Mouse (Mus musculus) midbrain, postnatal 0 days (tissue): ENCODE data around the gene Sema5a. TPM values are rescaled to one million over a fixed set of nuclear protein-coding genes. Genes with fewer than 3 reads are reported as not detected.

Experiments
- ATAC-seq: fragments of 200-750 bp; cut with Nextera tagmentation; 2 replicates; pipeline ENCODE4 v1.8.0; 2017; ENCODE audit warnings: moderate number of reproducible peaks, mild to moderate bottlenecking, moderate TSS enrichment, moderate library complexity; ENCODE audit not compliant: low FRiP score
- DNase-seq: peaks from one replicate; pipeline ENCODE4 v3.0.0-alpha.2; 2015; ENCODE audit warnings: low spot score
- H3K27ac ChIP-seq: fragments of 300-500 bp; sonication (generic); 2 replicates; pipeline ENCODE4 v1.5.1; 2014; ENCODE audit warnings: low read depth, mild to moderate bottlenecking, low read length, mixed read lengths
- H3K27me3 ChIP-seq: fragments of 300-500 bp; sonication (generic); 2 replicates; pipeline ENCODE4 v1.6.1; 2014; ENCODE audit warnings: low read length, control low read depth, mixed read lengths; ENCODE audit not compliant: insufficient read depth
- H3K36me3 ChIP-seq: fragments of 300-500 bp; sonication (generic); 2 replicates; pipeline ENCODE4 v1.6.1; 2014; ENCODE audit warnings: low read length, control low read depth, mixed read lengths; ENCODE audit not compliant: insufficient read depth
- H3K4me1 ChIP-seq: fragments of 300-500 bp; sonication (generic); 2 replicates; pipeline ENCODE4 v1.6.1; 2014; ENCODE audit warnings: mild to moderate bottlenecking, control low read depth, antibody characterized with exemption, low read length, mixed read lengths; ENCODE audit not compliant: insufficient read depth
- H3K4me2 ChIP-seq: fragments of 300-500 bp; sonication (generic); 2 replicates; pipeline ENCODE4 v1.6.1; 2014; ENCODE audit warnings: low read depth, mild to moderate bottlenecking, low read length, mixed read lengths; ENCODE audit not compliant: poor library complexity, severe bottlenecking
- H3K4me3 ChIP-seq: fragments of 300-500 bp; sonication (generic); 2 replicates; pipeline ENCODE4 v1.5.1; 2014; ENCODE audit warnings: low read depth, mild to moderate bottlenecking, low read length, moderate library complexity
- H3K9ac ChIP-seq: fragments of 300-500 bp; sonication (generic); replicated peaks from 2 replicates; pipeline ENCODE4 v1.6.1; 2014; ENCODE audit warnings: mild to moderate bottlenecking, low read length, moderate library complexity, mixed read lengths; ENCODE audit not compliant: poor library complexity, severe bottlenecking
- H3K9me3 ChIP-seq: fragments of 300-500 bp; sonication (generic); 2 replicates; pipeline ENCODE4 v1.6.1; 2016; ENCODE audit warnings: low read length, control low read depth
- CTCF ChIP-seq: IDR thresholded peaks from 2 replicates; pipeline ENCODE4 v1.5.1; 2016; ENCODE audit warnings: antibody characterized with exemption, mild to moderate bottlenecking
- WGBS: fragments of 180-500 bp; shearing (Covaris S2); extraction: QIAGEN DNeasy Blood & Tissue Kit; methylation state at CpG from one replicate; pipeline ENCODE4 v1.1.7; 2014; 5-methylcytosine and 5-hydroxymethylcytosine counted together
- polyA plus RNA-seq: library from polyadenylated mRNA; unstranded; fragments of >200 nt; fragmentation: Nextera tagmentation; extraction: Ambion mirVana; gene quantifications from 2 replicates; pipeline ENCODE4 v1.2.1, GENCODE M21; 2015
- total RNA-seq: library from RNA; depleted of rRNA; stranded (reverse); fragments of >200 nt; gene quantifications from 2 replicates; pipeline ENCODE4 v1.2.3, GENCODE M21; 2014

The Sema5a gene
- total and polyA plus RNA-seq, 2 experiments from 2014 or later = 5.8 to 26.5 TPM

DNA sequence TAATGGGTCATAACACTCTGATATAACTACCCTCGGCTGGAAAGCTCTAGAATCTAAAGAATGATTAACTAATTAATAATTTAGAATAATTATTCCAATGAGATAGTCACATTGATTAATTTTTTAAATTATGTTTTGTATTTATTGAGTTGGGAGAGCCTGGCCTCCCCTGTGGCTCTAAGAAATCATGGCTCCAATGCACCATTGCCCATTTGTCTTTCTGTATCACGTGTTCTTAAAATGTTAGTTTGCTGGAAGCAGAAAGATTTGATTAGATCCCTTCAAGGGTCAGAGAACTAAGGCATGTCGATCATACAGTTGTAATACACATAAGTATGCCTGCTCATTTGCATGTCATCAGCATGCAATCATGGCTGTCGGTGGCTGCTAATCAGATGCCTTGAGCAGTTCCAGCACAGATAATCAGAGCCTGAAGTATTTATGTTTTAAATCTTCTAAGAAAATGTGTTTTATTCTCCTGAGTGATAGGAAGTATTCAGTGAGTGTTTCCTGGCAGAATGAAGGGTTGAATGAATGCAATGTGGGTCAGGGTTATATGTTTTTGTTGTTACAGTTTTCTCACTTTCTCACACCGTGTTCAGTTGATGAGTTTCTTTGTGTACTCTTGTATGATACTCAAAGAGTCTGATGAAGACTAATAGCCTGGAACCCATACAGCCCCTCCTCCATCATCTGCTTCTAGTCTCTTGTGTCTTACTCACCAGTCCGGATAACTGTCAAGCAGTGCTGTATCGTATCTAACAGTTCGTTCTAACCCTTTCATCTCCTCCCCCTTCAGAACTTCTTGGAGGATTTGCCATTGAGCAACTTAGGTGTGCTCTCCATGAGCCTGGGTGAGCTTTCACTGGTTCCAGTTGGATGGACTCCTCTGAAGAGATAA, 240.7 kb downstream of the Sema5a start:
- no peaks in the 10 kb centered on the region for H3K9me3 ChIP-seq
- 0 out of 2 replicates have a peak, but pooled peaks have one; percentile 32 for ATAC-seq
- H3K27ac ChIP-seq = no peak overlapping the region
- DNase-seq = no peak
- 63% methylated on average over 8 of the region's 8 CpGs for WGBS
- H3K9ac ChIP-seq = no peak overlapping the region
- no peaks in the 10 kb centered on the region for H3K36me3 ChIP-seq
- no peaks in the 10 kb centered on the region for H3K4me1 ChIP-seq
- no peak for TF ChIP-seq CTCF
- H3K27me3 ChIP-seq = no peaks in the 10 kb centered on the region
- H3K4me2 ChIP-seq = no peak overlapping the region
- H3K4me3 ChIP-seq = no peak overlapping the region

GRCm38 (mm10) chr15:32487968-32488367, 243.4 kb downstream of the Sema5a start:
- Histone ChIP-seq H3K27me3 (no peaks in the 10 kb centered on the region), H3K4me3 (no peak overlapping the region), H3K9me3 (no peaks in the 10 kb centered on the region), H3K36me3 (no peaks in the 10 kb centered on the region), H3K4me1 (no peaks in the 10 kb centered on the region), H3K4me2 (no peak overlapping the region), H3K27ac (no peak overlapping the region), H3K9ac (no peak overlapping the region)
- DNase-seq (no peak), ATAC-seq (no peak)
- 66% methylated on average over 1 of the region's 1 CpGs for WGBS
- no peak for TF ChIP-seq CTCF

DNA sequence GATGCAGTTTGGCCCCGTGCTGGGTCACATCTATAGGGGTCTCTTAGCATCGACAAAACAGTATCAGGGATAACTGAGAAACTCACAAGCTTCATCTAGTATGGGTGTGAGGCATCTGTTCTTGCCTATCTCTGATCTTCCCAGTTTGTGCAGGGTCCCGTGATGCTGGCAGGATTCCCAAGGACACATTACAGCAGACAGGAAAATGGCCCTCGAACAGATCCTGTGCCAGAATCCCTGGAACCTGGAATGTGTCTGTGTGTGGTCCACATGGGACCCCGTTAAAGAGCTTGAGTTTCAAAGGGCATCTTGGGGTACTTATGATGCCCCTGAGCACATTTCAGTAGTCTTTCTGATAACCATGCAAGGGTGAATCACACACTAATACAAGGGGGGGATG, 249.6 kb downstream of the Sema5a start:
- H3K27ac ChIP-seq = no peak overlapping the region
- ATAC-seq = no peak
- H3K36me3 ChIP-seq = no peaks in the 10 kb centered on the region
- H3K9me3 ChIP-seq = no peaks in the 10 kb centered on the region
- no peak for DNase-seq
- no peak overlapping the region for H3K4me3 ChIP-seq
- H3K27me3 ChIP-seq = no peaks in the 10 kb centered on the region
- no peak overlapping the region for H3K9ac ChIP-seq
- 83% methylated on average over 5 of the region's 5 CpGs for WGBS
- no peak for TF ChIP-seq CTCF
- no peaks in the 10 kb centered on the region for H3K4me1 ChIP-seq
- H3K4me2 ChIP-seq = no peak overlapping the region

DNA sequence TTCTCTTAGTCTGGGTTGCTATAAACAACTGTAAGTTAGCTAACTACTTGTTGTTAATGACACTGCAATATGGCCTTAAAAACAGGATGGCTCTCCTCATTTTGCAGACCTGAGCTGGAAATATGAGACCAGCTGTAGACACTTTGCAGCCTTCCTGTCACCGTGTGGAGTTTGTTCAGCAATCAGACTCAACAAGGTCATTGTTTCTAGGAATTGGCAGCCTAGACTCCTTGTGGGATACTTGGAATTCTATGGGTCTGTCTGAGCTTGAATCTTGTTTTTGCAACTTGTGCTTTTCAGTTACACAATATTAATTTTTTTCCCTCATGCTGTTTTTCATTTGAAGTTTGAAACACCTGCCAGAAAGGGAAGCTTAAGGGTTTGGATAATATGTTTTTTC, 250.3 kb downstream of the Sema5a start:
- 70% methylated on average over 1 of the region's 1 CpGs for WGBS
- Histone ChIP-seq H3K36me3 (no peaks in the 10 kb centered on the region), H3K27me3 (no peaks in the 10 kb centered on the region), H3K9ac (no peak overlapping the region), H3K9me3 (no peaks in the 10 kb centered on the region), H3K27ac (no peak overlapping the region), H3K4me2 (no peak overlapping the region), H3K4me3 (no peak overlapping the region), H3K4me1 (no peaks in the 10 kb centered on the region)
- no peak for TF ChIP-seq CTCF
- ATAC-seq = no peak
- no peak for DNase-seq

- ATAC-seq (no peak), DNase-seq (no peak)
- TF ChIP-seq CTCF = no peak
- Histone ChIP-seq H3K4me1 (no peaks in the 10 kb centered on the region), H3K9me3 (no peaks in the 10 kb centered on the region), H3K27me3 (no peaks in the 10 kb centered on the region), H3K36me3 (no peaks in the 10 kb centered on the region), H3K9ac (no peak overlapping the region), H3K27ac (no peak overlapping the region), H3K4me3 (no peak overlapping the region), H3K4me2 (no peak overlapping the region)
- WGBS = 73% methylated on average over 4 of the region's 4 CpGs
Measured at GRCm38 (mm10) chr15:32496880-32497279, 252.3 kb downstream of the Sema5a start.

- H3K4me1 ChIP-seq = no peaks in the 10 kb centered on the region
- H3K9ac ChIP-seq = no peak overlapping the region
- no peaks in the 10 kb centered on the region for H3K27me3 ChIP-seq
- DNase-seq (no peak), ATAC-seq (no peak)
- H3K4me3 ChIP-seq = no peak overlapping the region
- TF ChIP-seq CTCF = no peak
- H3K27ac ChIP-seq = no peak overlapping the region
- H3K4me2 ChIP-seq = no peak overlapping the region
- 84% methylated on average over 2 of the region's 2 CpGs for whole genome bisulfite sequencing
- H3K9me3 ChIP-seq = no peaks in the 10 kb centered on the region
- H3K36me3 ChIP-seq = no peaks in the 10 kb centered on the region
Measured at GRCm38 (mm10) chr15:32505941-32506340, 261.3 kb downstream of the Sema5a start.
